Mouse (Mus musculus): ENCODE measurements around the gene Defb29.

The Defb29 gene

DNA sequence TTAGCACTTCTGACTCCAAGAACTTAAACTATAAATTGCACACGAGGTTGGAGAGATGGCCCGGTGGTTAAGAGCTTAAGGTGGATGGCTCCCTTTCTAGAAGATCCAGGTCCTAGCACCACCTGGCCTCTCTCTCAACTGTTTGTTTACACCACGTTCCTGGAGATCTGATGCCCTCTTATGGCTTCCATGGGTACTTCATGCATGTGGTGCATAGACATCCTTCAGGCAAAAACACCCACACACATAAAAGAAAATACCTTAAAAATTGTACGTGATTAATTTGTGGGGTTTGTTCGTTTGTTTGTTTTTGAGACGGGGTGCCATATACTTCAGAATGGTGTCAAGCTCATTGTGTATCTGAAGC, 39.1 kb downstream of the Defb29 start:
- no peak for DNase-seq (ENCODE audit: low spot score)

DNA sequence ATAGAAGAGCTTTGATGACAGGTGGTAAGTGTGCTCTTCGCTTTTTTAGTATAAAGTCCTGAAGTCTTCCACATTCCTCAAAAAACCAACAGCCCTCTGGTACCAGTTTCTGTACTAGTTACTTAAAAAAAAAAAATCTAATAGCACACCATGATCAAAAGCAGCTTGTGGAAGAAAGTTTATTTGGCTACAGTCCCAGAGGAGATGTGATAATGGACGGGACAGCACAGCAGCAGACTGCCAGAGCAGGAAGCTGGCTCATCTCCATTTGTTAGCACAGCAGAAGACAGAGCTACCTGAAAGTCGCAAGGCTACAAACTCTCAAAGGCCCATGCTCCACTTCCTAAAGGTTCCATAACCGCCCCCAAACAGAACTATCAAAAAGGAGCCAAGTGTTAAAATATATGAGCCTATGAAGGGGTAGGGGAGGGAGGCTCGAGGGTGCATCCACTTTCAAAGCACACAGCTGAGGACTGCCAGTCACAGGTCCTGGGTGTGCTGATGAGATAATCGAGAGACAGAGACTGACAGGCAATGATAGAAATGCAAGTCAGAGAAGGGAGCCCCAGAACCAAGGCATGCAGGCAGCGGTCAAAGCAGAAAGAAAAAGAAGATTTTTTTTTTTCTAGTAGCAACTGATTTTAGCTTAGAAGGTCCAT, 39.6 kb downstream of the Defb29 start:
- no peak for DNase-seq (ENCODE audit: low spot score)

DNA sequence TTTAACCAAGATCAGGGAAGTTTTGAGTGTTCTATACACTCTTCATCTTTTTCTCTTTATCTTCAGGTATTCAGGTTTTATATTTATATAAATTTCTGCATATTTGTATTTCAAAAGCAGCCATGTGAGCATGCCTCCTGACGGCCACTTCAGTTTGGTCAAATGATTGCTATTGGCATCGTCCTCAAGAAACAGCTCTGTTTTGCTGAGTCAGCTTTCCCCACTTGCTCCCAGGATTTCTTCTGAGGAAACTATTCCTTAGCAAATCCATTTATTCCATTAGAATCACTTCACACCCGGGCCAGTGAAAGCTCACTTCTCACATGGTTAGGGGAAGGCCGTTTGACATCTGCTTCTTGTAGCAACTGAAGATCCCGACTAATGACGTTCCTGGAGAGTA, 41.9 kb downstream of the Defb29 start:
- DNase-seq (ENCODE audit: low spot score): no peak

DNA sequence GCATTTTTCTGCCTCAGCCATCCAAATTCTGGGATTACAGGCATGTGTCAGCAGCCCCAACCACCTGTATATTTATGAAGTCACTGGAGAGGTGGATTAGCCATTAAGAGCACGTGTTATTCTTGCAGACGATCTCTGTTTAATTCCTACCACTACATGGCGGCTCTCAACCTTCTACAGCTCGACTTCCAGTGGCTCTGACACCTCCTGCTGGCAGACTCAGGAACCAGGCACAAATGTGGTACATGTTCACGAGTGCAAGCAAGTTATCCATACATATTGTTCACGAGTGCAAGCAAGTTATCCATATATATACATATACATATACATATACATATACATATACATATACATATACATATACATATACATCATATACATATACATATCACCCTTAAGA, 46.7 kb downstream of the Defb29 start:
- DNase-seq (ENCODE audit: low spot score): no peak

DNA sequence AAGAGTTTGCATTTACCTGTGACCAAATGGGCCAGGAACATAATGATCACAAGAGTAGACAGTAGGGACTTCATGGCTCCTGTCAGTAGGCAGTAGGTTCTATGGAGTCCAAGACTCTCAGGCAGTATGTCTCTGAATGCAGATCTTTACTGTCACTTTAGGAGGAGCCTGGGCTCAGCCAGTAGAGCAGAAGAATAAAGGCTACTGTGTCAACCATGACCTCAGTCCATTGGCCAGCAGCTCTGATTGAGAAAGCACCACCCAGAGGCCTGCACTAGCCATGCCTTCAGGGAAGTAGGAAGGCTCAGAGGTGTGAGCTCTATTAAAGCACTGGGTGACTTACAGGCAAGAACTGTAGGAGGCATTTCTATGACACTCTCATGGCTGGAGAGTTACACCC, 49.9 kb downstream of the Defb29 start, which contains the start of gene Defb22:
TSS of gene Defb22 (minus strand) at position 101 of the 400 bp plus-strand sequence.
- no peak for DNase-seq (ENCODE audit: low spot score)
